Mouse (Mus musculus): Measurements from ENCODE around the gene Brd9.
"Not testable (repeated sequence)": the region's sequence is repeated elsewhere in the genome, so short reads cannot be mapped to it uniquely, and the experiment has no call there.

The Brd9 gene

DNA sequence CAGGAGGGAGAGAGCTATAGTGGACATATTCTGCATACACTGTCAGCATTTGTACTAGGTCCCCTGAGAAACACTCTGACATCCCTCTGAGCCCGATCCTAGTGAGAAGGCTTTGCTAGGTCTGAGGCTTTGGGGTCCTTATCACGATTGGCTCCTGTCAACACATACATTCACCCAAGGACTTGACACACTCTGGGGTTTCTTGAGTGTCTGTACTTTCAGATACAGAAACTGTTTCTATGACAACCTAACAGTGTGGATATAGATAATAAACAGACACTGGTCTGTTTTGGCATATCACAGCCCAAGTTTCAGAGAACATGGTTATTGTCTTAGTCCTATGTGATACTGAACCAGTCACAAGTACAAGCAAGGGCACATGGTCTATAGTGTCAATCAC lies 53.1 kb downstream of the Brd9 start:
- DNase-seq = no peak

DNA sequence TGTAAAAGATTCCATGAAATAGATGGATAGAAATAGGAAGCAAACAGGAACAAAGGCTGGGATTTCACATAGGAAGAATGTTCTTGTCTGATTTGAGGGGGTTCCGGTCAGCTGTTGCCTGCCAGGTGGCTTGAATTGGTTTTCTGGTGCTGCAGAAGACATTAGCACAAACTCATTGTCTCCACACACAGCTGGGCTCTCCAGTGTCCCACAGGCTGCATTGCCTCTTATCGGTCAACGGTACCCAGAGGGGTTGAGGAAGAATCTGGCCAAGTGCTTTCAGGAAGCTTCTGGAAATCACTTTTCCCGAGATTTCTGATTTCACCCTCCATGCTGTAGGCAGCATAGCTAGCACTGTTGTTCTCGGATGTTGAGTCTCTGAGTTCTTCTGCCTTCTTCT lies 53.7 kb downstream of the Brd9 start:
- DNase-seq = no peak

DNA sequence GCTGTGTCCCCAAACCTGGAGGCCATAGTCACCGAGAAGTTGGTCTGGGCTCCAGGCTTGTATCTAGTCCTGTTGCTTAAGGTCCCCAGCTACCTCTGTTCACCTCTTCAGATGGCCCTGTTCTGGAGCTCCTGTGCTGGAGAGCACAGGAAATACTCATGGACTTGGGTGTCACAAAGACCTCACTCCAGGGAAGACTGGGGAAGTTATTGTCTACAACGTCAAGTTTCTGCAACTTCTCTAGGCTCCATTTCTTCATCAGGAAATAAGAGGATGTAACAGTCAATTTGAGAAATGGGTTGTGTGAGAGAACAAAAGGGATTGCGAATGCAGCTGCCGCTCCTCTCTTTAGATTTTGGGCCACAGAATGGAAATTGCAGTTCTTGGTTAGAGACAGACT lies 58.8 kb downstream of the Brd9 start:
- no peak for DNase-seq

DNA sequence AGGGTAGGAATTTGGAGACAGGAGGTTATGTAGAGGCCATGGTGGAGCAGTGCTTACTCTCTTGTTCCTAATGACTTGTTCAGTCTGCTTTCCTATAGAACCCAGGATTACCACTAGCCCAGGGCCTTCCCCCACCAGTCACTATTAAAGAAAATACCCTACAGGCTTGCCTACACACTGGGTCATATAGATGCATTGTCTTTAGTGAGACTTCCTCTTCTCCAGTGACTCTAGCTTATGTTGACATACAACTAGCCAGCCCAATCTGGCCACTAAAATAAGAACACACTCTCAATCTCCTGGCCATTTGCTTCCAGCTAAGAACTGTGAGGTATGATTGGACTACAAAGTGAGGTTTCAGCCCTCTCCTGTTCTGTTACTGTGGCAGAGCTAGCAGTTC lies 62.9 kb downstream of the Brd9 start:
- no peak for DNase-seq

DNA sequence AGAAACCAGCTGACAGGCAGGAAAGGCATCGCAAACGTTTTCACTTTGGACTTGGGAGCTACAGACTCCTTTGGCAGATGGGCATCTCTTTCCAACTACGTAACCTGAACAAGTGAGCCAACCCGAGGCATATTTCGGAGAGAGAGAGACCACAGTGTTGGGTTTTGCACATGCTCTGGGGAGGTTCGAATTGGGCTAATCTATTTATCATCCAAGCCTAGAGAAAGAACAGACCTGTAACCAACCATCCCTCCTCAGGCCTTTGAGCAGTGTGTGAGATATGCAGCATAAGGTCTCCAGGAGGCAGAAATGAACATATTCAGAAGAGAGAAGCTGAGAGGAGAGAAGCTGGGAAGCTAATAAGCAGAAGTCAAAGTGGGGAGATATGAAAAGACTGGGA lies 63.4 kb downstream of the Brd9 start:
- no peak for DNase-seq

DNA sequence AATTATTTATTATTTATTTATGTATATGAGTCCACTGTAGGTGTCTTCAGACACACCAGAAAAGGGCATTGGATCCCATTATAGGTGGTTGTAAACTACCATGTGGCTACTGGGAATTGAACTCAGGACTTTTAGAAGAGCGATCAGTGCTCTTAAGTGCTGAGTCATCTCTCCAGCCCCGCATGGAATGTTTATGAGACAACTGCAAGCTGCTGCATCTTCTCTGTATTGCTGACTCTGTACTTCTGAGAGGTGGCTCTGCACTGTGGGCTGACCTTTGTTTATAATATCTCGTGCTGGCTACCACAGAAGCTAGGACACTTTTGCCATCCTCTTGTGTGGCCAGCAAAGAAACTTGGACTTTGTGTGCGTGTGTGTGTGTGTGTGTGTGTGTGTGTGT lies 63.9 kb downstream of the Brd9 start:
- DNase-seq = no peak

DNA sequence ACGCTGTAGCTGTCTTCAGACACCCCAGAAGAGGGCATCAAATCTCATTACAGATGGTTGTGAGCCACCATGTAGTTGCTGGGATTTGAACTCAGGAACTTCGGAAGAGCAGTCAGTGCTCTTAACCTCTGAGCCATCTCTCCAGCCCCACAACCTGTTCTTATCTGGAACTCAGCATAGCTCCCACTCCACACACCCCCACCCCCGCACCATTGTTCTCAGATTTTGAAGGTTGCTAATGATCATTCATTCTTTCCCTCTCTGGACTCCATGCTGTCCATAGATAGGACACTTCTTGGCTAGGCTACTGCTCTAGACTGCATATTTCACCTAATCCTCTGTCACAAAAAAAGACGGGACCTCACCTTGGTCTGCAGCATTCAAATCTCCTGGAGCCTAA lies 69.3 kb downstream of the Brd9 start:
- DNase-seq = not testable (repeated sequence)

DNA sequence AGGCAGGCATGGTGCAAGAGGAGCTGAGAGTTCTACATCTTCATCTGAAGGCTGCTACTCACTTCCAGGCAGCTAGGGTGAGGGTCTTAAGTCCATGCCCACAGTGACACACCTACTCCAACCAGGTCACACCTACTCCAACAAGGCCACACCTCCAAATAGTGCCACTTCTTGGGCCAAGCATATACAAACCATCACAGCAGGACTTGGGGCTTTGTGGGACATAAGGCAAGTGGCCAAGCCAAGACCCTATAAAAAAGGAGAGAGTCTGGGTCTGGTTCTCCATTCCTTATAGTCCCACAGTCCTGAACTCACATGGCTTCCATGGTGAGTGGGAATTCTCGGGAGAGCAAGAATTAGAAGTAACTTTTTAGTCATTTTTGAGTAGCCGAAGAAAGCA lies 70.6 kb downstream of the Brd9 start:
- not testable (repeated sequence) for DNase-seq

DNA sequence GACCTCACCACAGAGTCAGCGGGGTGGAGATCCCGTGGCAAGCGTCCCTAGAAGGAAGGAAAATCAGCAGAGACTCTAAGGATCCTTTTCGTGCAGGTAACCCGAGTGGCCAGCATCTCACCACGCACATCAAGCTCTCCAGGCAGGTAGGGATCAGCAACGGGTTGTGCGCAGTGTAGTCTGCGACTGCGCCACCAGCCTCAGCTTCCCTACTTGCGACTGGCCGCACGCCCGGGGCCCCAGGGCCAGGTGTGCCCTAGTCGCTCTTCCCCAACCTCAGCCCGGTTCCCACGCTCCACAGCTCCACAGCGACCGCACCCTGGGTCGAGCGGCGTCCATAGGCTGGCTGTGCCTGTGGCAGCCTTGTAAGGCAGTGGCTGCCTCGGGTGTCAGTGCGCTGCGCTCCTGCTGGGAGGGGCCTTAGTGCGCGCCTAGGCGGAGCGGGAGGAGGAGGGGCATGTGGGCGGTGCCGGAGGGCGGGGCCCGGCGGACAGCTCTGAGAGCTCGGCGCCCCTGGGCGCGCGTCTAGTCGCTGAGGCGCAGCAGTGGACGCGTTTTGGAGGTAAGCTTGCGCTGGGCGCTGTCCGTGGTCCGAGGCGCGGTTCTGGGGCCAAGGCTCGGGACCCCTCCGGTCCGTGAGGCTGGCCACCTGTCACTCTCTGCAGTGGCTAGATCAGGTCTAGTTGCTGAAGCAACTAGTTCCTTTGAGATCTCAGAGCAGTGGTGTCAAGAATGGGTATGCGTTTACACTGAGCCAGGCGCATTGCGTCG lies 71.5 kb downstream of the Brd9 start, which contains the start of gene Tppp:
TSS of gene Tppp (plus strand) at position 460 of the 771 bp plus-strand sequence.
- peak; percentile 91 to 93 for DNase-seq

DNA sequence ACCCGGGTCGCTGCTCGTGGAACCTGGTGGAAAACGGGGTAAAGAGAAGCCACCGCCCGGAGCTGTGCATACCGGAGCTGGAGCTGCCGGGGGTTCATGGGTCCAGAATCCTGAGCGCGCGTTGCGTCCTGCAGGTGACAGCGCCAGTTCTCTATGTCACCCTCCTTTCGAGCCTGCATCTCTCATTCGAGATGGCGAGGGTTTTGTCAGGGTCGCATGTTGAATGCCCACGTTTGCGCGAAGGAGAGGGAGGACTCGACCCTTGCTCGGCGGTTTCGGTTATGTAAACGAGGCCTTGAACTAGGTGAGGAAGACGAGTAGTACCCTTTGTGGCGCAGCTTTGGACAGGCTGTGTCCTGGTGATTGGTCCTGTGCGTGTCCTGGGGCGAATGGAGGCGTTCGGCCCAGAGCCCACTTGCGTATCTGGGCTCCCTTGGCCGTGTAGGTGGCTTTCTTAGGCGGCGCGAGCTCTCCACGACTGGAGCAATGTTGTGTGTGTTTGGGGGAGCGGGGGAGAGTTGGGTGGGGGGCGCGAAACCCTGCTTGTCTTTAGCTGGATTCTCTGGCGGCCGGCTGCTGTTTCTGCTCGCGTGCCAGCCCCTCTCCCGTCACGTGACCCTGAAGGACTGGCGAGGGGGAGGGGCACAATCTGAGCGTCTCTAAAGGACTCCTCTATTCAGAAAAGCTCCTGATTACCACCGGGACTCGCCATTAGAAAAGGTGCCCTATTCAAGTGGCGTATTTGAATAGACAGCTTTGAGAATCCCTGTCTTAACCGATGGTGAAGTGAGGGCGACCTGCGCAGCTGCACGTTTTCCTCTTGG lies 72.4 kb downstream of the Brd9 start:
- DNase-seq = peak; percentile 67 to 76

All from kidney, postnatal 4 days (tissue).